Mouse (Mus musculus) olfactory bulb, adult 2 months (tissue): ENCODE measurements around the gene Apeh.
A peak's percentile ranks its signal among the peaks of the same experiment; 100 is the strongest.

Source experiments
- CTCF ChIP-seq: fragments of 200-500 bp; IDR thresholded peaks from 2 replicates; pipeline ENCODE4 v1.5.1; 2012; ENCODE audit warnings: low read depth, mild to moderate bottlenecking, low read length, moderate library complexity; ENCODE audit not compliant: insufficient read depth
- POLR2A ChIP-seq: fragments of 200-500 bp; IDR thresholded peaks from 2 replicates; pipeline ENCODE4 v1.6.1; 2012; ENCODE audit warnings: mild to moderate bottlenecking, low read depth, low read length, moderate library complexity; ENCODE audit not compliant: insufficient read depth

DNA sequence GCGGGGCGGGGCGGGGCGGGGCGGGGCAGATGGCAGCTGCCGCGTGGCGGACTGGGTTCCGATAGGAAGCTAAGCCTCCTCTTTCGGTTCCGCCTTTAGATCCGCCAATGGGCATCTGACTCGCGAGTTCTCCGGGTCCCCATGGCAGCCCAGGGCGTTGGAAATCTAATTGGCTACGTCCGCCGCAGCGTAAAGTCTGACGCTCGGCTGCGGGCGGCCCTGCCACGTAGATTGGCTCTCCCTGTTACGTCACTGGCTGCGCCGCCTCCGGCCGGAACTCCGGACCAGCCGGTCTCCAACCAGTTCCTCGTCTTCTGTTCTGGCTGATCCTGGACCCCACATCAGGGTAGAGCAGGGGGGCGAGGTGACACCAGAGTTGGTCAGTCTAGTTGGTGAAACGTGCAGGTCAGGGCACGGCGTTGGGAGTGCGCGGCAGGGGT, 45.4 kb downstream of the Apeh start, which contains the start of gene Gmppb:
- TF ChIP-seq CTCF (no peak), POLR2A (peak; percentile 55; the same call in 1 of the 2 replicates)
